Mouse (Mus musculus) thymus, adult 2 months (tissue): ENCODE data around the gene Usf1.

Experiments
- CTCF ChIP-seq: fragments of 200-500 bp; IDR thresholded peaks from 2 replicates; pipeline ENCODE4 v1.5.1; 2012; ENCODE audit warnings: mild to moderate bottlenecking, control low read depth, low read length, moderate library complexity, borderline replicate concordance; ENCODE audit not compliant: control insufficient read depth, poor library complexity, insufficient read depth; ENCODE audit errors: extremely low read depth
- POLR2A ChIP-seq: fragments of 200-500 bp; IDR thresholded peaks from 2 replicates; pipeline ENCODE4 v1.6.1; 2012; ENCODE audit warnings: mild to moderate bottlenecking, low read length, control low read depth, moderate library complexity; ENCODE audit not compliant: control insufficient read depth, poor library complexity, insufficient read depth; ENCODE audit errors: extremely low read depth

DNA sequence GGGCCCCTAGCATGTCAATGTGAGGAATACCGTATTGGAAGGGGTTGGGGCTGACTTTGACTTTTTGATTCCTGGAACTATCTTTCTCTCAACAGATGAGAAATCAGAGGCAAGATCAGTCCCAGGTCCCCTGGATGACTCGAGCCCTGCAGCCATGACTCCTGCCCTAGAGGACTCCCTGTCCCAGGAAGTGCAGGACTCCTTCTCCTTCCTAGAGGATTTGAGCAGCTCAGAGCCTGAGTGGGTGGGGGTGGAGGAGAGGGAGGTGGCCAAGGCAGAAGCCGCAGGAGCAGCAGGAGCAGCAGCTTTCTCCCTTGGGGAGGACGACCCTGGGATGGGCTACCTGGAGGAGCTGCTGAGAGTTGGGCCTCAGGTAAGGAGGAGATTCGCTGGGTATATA is 3.9 kb upstream of the Usf1 start:
- TF ChIP-seq CTCF: no peak
- TF ChIP-seq POLR2A: no peak
